Mouse (Mus musculus) hindbrain, embryonic 16.5 days (tissue): ENCODE measurements at regions not wholly inside any gene's neighbourhood (a gene's known extent, or its start where the extent isn't known, plus 50 kb on each side); places are given as distances from the start of the nearest gene placed in this dataset.

Source experiments
- ATAC-seq: fragments of 200-750 bp; cut with Nextera tagmentation; 2 replicates; pipeline ENCODE4 v1.8.0; 2017; ENCODE audit warnings: moderate TSS enrichment, moderate library complexity
- H3K27ac ChIP-seq: fragments of 300-500 bp; sonication (generic); 2 replicates; pipeline ENCODE4 v1.5.1; 2014; ENCODE audit warnings: low read depth, mild to moderate bottlenecking, control low read depth, low read length, moderate library complexity
- H3K27me3 ChIP-seq: fragments of 300-500 bp; sonication (generic); replicated peaks from 2 replicates; pipeline ENCODE4 v1.6.1; 2014; ENCODE audit warnings: low read length; ENCODE audit not compliant: control insufficient read depth, insufficient read depth
- H3K36me3 ChIP-seq: fragments of 300-500 bp; sonication (generic); 2 replicates; pipeline ENCODE4 v1.6.1; 2014; ENCODE audit warnings: mild to moderate bottlenecking, low read length, moderate library complexity, mixed read lengths; ENCODE audit not compliant: control insufficient read depth, insufficient read depth
- H3K4me1 ChIP-seq: fragments of 300-500 bp; sonication (generic); 2 replicates; pipeline ENCODE4 v1.6.1; 2014; ENCODE audit warnings: low read depth, low read length; ENCODE audit not compliant: control insufficient read depth, insufficient read depth
- H3K4me2 ChIP-seq: fragments of 300-500 bp; sonication (generic); 2 replicates; pipeline ENCODE4 v1.6.1; 2014; ENCODE audit warnings: mild to moderate bottlenecking, low read length, control low read depth, moderate library complexity
- H3K4me3 ChIP-seq: fragments of 300-500 bp; sonication (generic); 2 replicates; pipeline ENCODE4 v1.5.1; 2014; ENCODE audit warnings: mild to moderate bottlenecking, low read length, control low read depth, moderate library complexity
- H3K9ac ChIP-seq: fragments of 300-500 bp; sonication (generic); 2 replicates; pipeline ENCODE4 v1.6.1; 2014; ENCODE audit warnings: low read depth, mild to moderate bottlenecking, control low read depth, low read length, moderate library complexity
- H3K9me3 ChIP-seq: fragments of 300-500 bp; sonication (generic); 2 replicates; pipeline ENCODE4 v1.6.1; 2014; ENCODE audit warnings: mild to moderate bottlenecking, low read length, moderate library complexity; ENCODE audit not compliant: control insufficient read depth
- WGBS: fragments of 180-500 bp; shearing (Covaris S2); extraction: QIAGEN DNeasy Blood & Tissue Kit; methylation state at CpG from one replicate; pipeline ENCODE4 v1.1.7; 2014; 5-methylcytosine and 5-hydroxymethylcytosine counted together

DNA sequence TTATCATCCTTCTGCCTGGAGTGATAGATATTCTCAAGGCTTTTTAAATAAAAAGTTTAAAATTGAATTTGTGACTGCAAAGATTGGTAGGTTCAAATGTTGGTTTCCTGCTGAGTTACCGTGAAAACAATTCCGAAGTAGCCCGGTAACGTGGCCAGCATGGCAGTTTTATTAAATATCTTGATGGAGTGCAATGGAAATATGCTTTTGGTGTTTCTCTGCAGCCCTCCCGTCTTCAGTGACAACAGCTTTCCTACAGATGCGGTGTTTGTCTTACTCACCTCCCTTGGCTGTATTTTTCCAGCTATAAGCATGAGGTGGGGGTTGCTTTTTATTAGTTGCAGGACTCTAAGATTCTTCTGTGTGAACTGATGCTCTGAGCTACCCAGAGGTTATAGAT is 239.4 kb upstream of the Rnaseh2b start:
- no peak for ATAC-seq
- WGBS: 66% methylated on average over 6 of the region's 6 CpGs

DNA sequence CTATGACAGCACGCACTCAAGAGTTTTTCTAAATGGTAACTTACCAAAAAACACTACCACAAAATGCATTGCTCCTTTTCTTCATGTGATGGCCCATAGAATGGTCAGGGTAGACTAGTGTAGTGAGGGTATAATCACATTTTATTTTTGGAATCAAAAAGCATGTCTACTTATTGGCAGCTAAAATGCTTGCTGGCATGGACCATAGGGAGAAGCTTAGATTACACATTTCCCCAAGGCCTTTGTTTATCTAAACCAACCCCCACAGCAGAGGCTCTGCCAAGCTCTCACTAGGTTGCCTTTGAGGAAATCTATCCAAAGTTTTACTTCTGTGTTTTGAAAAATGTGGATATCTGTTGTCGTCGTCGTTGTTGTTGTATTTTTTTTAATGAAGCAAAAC is 235.3 kb upstream of the Rnaseh2b start:
- H3K9me3 ChIP-seq: no peaks in the 10 kb centered on the region
- H3K36me3 ChIP-seq: no peaks in the 10 kb centered on the region
- H3K27ac ChIP-seq: no peak overlapping the region
- no peaks in the 10 kb centered on the region for H3K4me1 ChIP-seq
- H3K4me3 ChIP-seq: no peak overlapping the region
- no peak for ATAC-seq
- H3K27me3 ChIP-seq: no peaks in the 10 kb centered on the region
- 80% methylated on average over 4 of the region's 4 CpGs for WGBS
- H3K9ac ChIP-seq: no peak overlapping the region
- H3K4me2 ChIP-seq: no peak overlapping the region

More for the DNA sequence above, 239.4 kb upstream of the Rnaseh2b start:
- no peaks in the 10 kb centered on the region for H3K36me3 ChIP-seq
- H3K4me3 ChIP-seq: no peak overlapping the region
- no peak overlapping the region for H3K27ac ChIP-seq
- H3K4me1 ChIP-seq: no peaks in the 10 kb centered on the region
- no peaks in the 10 kb centered on the region for H3K27me3 ChIP-seq
- H3K9me3 ChIP-seq: no peaks in the 10 kb centered on the region
- no peak overlapping the region for H3K9ac ChIP-seq
- H3K4me2 ChIP-seq: no peak overlapping the region

DNA sequence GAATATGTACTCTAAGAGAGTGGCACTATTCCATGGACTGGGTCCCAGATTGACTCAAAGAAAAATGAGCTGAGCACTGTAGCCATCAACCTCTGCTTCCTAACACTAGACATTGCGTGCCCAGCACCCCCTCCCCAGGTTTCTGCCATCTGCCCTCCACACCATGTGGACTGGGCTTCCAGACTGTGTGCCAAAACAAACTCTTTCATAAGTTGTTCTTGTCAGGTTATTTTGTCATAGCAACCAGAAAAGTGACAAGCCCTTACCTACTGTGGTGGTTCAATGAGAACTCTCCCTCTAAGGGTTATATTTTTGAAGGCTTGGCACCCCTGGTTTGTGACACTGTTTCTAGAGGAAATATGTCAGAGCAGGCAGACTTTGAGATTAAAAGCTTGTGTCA is 234.3 kb upstream of the Rnaseh2b start:
- Histone ChIP-seq H3K4me3 (no peak overlapping the region), H3K4me2 (no peak overlapping the region), H3K4me1 (no peaks in the 10 kb centered on the region), H3K36me3 (no peaks in the 10 kb centered on the region), H3K9me3 (no peaks in the 10 kb centered on the region), H3K27ac (no peak overlapping the region), H3K9ac (no peak overlapping the region), H3K27me3 (no peaks in the 10 kb centered on the region)
- no peak for ATAC-seq
- 83% methylated on average over 1 of the region's 1 CpGs for WGBS

DNA sequence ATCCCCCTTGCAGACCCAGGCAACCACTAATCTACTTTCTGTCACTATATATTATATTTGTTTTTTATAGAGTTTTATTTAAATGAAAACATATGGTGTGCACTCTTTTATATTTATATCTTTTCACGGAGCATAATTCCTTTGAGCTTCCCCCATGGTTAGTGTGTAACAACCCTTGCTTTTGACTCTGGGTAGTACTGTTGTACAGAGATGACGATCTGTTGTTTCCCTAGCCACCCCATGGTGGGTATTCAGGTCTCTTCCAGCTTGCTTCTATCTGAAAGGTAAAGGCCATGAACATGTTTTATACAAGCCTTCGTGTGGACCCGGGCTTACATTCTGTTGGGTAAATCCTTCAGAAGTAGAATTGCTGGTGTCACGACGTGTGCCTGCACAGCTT is 221.2 kb upstream of the Rnaseh2b start:
- Histone ChIP-seq H3K4me3 (no peak overlapping the region), H3K36me3 (no peaks in the 10 kb centered on the region), H3K4me1 (no peaks in the 10 kb centered on the region), H3K9me3 (no peaks in the 10 kb centered on the region), H3K27ac (no peak overlapping the region), H3K27me3 (no peaks in the 10 kb centered on the region), H3K9ac (no peak overlapping the region), H3K4me2 (no peak overlapping the region)
- 91% methylated on average over 6 of the region's 6 CpGs for WGBS
- no peak for ATAC-seq

DNA sequence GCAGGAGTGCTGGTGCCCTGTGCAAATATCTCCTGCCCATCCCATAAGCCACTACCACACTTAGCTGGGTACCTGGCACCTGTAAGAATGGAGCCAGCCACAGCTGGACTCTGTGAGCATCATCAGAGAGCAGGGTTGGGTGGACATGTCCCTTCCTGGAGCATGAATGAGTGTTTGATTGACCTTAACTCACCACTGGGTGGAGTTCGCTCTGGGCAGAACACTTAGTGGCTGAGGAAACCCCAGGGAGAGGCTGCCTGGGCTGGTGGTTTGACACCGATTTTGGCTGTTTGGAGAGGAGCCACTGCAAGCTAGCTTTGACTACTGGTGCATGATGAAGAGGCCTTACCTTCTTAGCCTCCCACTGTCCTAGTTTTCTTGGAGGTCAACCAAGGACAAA is 208.3 kb upstream of the Rnaseh2b start:
- no peak for ATAC-seq
- H3K36me3 ChIP-seq: no peaks in the 10 kb centered on the region
- no peak overlapping the region for H3K9ac ChIP-seq
- no peaks in the 10 kb centered on the region for H3K4me1 ChIP-seq
- no peak overlapping the region for H3K27ac ChIP-seq
- no peak overlapping the region for H3K4me2 ChIP-seq
- 72% methylated on average over 2 of the region's 2 CpGs for WGBS
- no peaks in the 10 kb centered on the region for H3K9me3 ChIP-seq
- no peaks in the 10 kb centered on the region for H3K27me3 ChIP-seq
- H3K4me3 ChIP-seq: no peak overlapping the region

DNA sequence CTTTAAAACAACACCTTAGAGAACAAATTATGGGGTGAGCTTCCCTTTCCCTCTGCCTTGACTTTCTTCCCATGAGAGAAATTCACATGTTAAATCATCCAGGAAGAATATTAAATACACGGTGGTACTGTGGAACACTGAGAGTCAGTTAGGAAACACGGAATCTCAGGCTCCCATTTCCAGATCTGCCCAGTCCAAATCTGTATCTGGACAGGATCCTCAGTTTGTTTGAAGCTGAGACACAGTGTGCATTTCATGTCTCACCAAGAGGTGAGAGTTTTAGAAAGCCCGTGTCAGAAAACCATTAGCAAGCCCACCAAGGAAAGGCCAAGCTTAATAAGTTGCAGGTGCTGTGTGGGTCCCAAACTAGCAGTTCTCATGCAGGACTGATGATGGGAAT is 204.2 kb upstream of the Rnaseh2b start:
- Histone ChIP-seq H3K4me1 (no peaks in the 10 kb centered on the region), H3K36me3 (no peaks in the 10 kb centered on the region), H3K27me3 (no peaks in the 10 kb centered on the region), H3K9ac (no peak overlapping the region), H3K9me3 (no peaks in the 10 kb centered on the region), H3K27ac (no peak overlapping the region), H3K4me2 (no peak overlapping the region), H3K4me3 (no peak overlapping the region)
- no peak for ATAC-seq
- WGBS: 77% methylated on average over 3 of the region's 3 CpGs

DNA sequence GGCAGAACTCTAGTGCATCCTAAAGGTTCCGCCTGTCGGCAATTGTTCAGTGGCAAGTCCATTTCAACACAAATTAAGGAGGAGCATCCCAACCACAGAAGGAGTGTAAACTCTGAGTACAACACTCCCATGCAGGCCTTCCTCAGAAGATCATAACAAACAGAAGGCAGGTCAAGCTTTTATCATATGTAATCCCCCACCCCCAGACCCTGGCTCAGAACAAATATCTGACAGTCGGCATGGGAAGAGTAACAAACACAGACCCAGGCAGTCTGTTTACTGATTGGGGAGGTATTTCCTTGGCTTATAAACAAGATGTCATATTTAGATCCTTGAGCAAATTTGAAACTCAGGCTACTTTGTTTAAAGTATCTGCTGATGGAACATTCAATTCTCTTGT is 174.9 kb upstream of the Rnaseh2b start:
- no peak overlapping the region for H3K9ac ChIP-seq
- H3K27me3 ChIP-seq: no peaks in the 10 kb centered on the region
- no peaks in the 10 kb centered on the region for H3K9me3 ChIP-seq
- H3K27ac ChIP-seq: no peak overlapping the region
- no peak overlapping the region for H3K4me3 ChIP-seq
- WGBS: 88% methylated on average over 3 of the region's 3 CpGs
- no peaks in the 10 kb centered on the region for H3K4me1 ChIP-seq
- no peak overlapping the region for H3K4me2 ChIP-seq
- H3K36me3 ChIP-seq: no peaks in the 10 kb centered on the region
- no peak for ATAC-seq

DNA sequence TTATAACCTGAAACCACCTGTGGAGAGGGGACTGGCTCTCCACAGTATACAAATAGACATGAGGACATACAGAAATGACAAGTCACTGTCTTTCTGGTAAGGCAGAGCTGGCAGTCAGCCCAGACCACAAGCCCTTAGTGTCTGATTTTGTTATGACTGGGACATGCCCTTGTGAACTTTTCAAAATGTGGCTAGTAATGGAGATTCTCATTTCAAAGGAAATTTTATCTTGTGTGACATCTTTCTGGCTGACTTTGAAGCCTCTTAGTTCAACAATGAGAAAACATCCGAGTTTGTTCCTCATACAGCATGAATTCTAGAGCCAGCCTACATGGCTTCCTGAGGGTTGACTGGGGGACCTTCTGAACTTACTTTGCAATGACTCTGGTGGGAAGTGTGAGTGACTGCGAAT is 173.8 kb upstream of the Rnaseh2b start:
- ATAC-seq: no peak

DNA sequence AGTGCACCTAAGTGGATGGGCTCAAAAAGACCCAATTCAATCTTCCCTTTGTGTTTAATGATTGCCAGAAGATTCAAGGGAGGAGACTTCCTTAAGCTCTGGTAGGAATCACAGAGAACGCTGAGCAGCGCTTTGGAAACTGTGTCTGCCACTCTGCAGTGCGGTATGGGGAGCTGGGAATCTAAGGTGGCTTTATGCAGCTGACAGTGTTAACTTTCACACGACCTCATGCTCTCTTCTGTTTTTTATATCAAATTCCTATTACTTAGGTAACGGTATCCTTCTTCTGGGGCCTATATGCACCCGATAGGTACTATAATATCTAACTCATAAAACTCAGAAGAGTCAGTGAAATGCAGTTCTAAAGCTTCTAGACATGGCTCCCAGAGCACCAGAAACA is 163.5 kb upstream of the Rnaseh2b start:
- no peak overlapping the region for H3K4me2 ChIP-seq
- no peaks in the 10 kb centered on the region for H3K27me3 ChIP-seq
- H3K4me3 ChIP-seq: no peak overlapping the region
- H3K4me1 ChIP-seq: no peaks in the 10 kb centered on the region
- no peaks in the 10 kb centered on the region for H3K36me3 ChIP-seq
- no peak overlapping the region for H3K27ac ChIP-seq
- ATAC-seq: no peak
- WGBS: 83% methylated on average over 6 of the region's 6 CpGs
- no peaks in the 10 kb centered on the region for H3K9me3 ChIP-seq
- H3K9ac ChIP-seq: no peak overlapping the region

More for the DNA sequence above, 173.8 kb upstream of the Rnaseh2b start:
- no peak overlapping the region for H3K27ac ChIP-seq
- no peaks in the 10 kb centered on the region for H3K9me3 ChIP-seq
- H3K4me3 ChIP-seq: no peak overlapping the region
- no peaks in the 10 kb centered on the region for H3K27me3 ChIP-seq
- no peak overlapping the region for H3K9ac ChIP-seq
- no peaks in the 10 kb centered on the region for H3K4me1 ChIP-seq
- H3K36me3 ChIP-seq: no peaks in the 10 kb centered on the region
- no peak overlapping the region for H3K4me2 ChIP-seq
- 51% methylated on average over 2 of the region's 2 CpGs for WGBS

DNA sequence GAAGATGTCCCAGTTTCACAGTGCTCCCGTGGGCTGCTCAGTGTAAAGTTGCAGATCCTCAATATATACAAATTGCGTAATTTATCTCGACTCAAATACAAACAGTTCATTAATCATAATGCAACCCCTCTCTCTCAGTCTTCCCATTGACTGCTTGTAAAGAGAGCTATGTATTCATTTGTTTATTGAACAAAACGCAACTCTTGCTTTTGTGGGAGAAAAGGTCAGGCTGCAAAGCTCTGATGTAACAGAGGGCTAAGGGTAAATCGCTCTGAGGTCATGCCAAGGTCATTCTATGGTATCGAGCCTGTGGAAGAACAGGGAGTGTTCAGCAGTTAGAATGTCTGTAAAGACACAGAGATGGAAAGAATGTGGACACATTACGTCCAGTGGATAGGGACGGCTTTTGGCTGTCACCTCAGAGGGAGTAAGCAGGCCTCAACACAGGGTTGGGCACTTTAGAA is 160.0 kb upstream of the Rnaseh2b start:
- 65% methylated on average over 8 of the region's 8 CpGs for WGBS

More for the DNA sequence above, 160.0 kb upstream of the Rnaseh2b start:
- Histone ChIP-seq H3K27me3 (no peaks in the 10 kb centered on the region), H3K4me1 (no peaks in the 10 kb centered on the region), H3K4me3 (no peak overlapping the region), H3K27ac (no peak overlapping the region), H3K36me3 (no peaks in the 10 kb centered on the region), H3K4me2 (no peak overlapping the region), H3K9me3 (no peaks in the 10 kb centered on the region), H3K9ac (no peak overlapping the region)
- ATAC-seq: no peak
